Mouse (Mus musculus) hindbrain, embryonic 14.5 days (tissue): ENCODE data around the gene Map2k7. TPM values are rescaled to one million over a fixed set of nuclear protein-coding genes. Genes with fewer than 3 reads are reported as not detected.
"Not testable (repeated sequence)": the region's sequence is repeated elsewhere in the genome, so short reads cannot be mapped to it uniquely, and the experiment has no call there.

Experiments
- ATAC-seq: fragments of 200-750 bp; cut with Nextera tagmentation; 2 replicates; pipeline ENCODE4 v1.8.0; 2017; ENCODE audit warnings: moderate number of reproducible peaks, mild to moderate bottlenecking, moderate TSS enrichment, moderate library complexity; ENCODE audit not compliant: low FRiP score
- DNase-seq: peaks from one replicate; pipeline ENCODE4 v3.0.0-alpha.2; 2015; ENCODE audit warnings: low spot score
- H3K27ac ChIP-seq: fragments of 300-500 bp; sonication (generic); 2 replicates; pipeline ENCODE4 v1.5.1; 2014; ENCODE audit warnings: mild to moderate bottlenecking, moderate library complexity
- H3K27me3 ChIP-seq: fragments of 300-500 bp; sonication (generic); 2 replicates; pipeline ENCODE4 v1.6.1; 2014; ENCODE audit warnings: mild to moderate bottlenecking, low read length, mixed read lengths; ENCODE audit not compliant: control insufficient read depth, insufficient read depth
- H3K36me3 ChIP-seq: fragments of 300-500 bp; sonication (generic); replicated peaks from 2 replicates; pipeline ENCODE4 v1.6.1; 2014; ENCODE audit not compliant: control insufficient read depth, insufficient read depth
- H3K4me1 ChIP-seq: fragments of 300-500 bp; sonication (generic); replicated peaks from 2 replicates; pipeline ENCODE4 v1.6.1; 2014; ENCODE audit warnings: antibody characterized with exemption, low read length, mixed read lengths; ENCODE audit not compliant: control insufficient read depth, insufficient read depth
- H3K4me2 ChIP-seq: fragments of 300-500 bp; sonication (generic); replicated peaks from 2 replicates; pipeline ENCODE4 v1.6.1; 2014; ENCODE audit warnings: mild to moderate bottlenecking, moderate library complexity
- H3K4me3 ChIP-seq: fragments of 300-500 bp; sonication (generic); replicated peaks from 2 replicates; pipeline ENCODE4 v1.5.1; 2014; ENCODE audit warnings: mild to moderate bottlenecking, low read length
- H3K9ac ChIP-seq: fragments of 300-500 bp; sonication (generic); 2 replicates; pipeline ENCODE4 v1.6.1; 2014
- H3K9me3 ChIP-seq: fragments of 300-500 bp; sonication (generic); 2 replicates; pipeline ENCODE4 v1.6.1; 2016; ENCODE audit warnings: low read length; ENCODE audit not compliant: control insufficient read depth
- WGBS: fragments of 180-500 bp; shearing (Covaris S2); extraction: QIAGEN DNeasy Blood & Tissue Kit; methylation state at CpG from one replicate; pipeline ENCODE4 v1.1.7; 2014; 5-methylcytosine and 5-hydroxymethylcytosine counted together
- polyA plus RNA-seq: library from polyadenylated mRNA; unstranded; fragments of >200 nt; fragmentation: Nextera tagmentation; extraction: Ambion mirVana; gene quantifications from 2 replicates; pipeline ENCODE4 v1.2.1, GENCODE M21; 2014

The Map2k7 gene
- polyA plus RNA-seq, 1 experiment from 2014 or later: 19.5 TPM

GRCm38 (mm10) chr8:4255471-4255870 lies 16.9 kb downstream of the Map2k7 start:
- H3K36me3 ChIP-seq: peaks cover 38% of the 10 kb centered on the region
- not testable (repeated sequence) for H3K9me3 ChIP-seq, H3K4me2 ChIP-seq, H3K9ac ChIP-seq, H3K27me3 ChIP-seq, H3K27ac ChIP-seq, ATAC-seq, DNase-seq, H3K4me3 ChIP-seq
- H3K4me1 ChIP-seq: peaks cover 34% of the 10 kb centered on the region
- 88% methylated on average over 7 of the region's 7 CpGs for WGBS

- no peak for DNase-seq
- Histone ChIP-seq H3K27ac (peak overlapping the region; percentile 38; the same call in 1 of the 2 replicates), H3K4me1 (peaks cover 34% of the 10 kb centered on the region), H3K27me3 (no peaks in the 10 kb centered on the region), H3K4me3 (peak overlapping the region; percentile 53; the same call in 1 of the 2 replicates), H3K9me3 (no peaks in the 10 kb centered on the region), H3K36me3 (peaks cover 50% of the 10 kb centered on the region), H3K9ac (peak overlapping the region; percentile 75), H3K4me2 (peak overlapping the region; percentile 61)
- WGBS: 52% methylated on average over 4 of the region's 4 CpGs
- ATAC-seq: no peak
Observed at GRCm38 (mm10) chr8:4256911-4257310, 18.4 kb downstream of the Map2k7 start.

GRCm38 (mm10) chr8:4257350-4257749 lies 18.8 kb downstream of the Map2k7 start:
- Histone ChIP-seq H3K4me2 (peak overlapping the region; percentile 61), H3K27ac (peak overlapping the region; percentile 88; the same call in 1 of the 2 replicates), H3K4me3 (peak overlapping the region; percentile 53), H3K9ac (peak overlapping the region; percentile 75), H3K27me3 (no peaks in the 10 kb centered on the region), H3K36me3 (peaks cover 55% of the 10 kb centered on the region), H3K4me1 (peaks cover 31% of the 10 kb centered on the region), H3K9me3 (no peaks in the 10 kb centered on the region)
- WGBS: 54% methylated on average over 4 of the region's 4 CpGs
- DNase-seq (no peak), ATAC-seq (no peak)

DNA sequence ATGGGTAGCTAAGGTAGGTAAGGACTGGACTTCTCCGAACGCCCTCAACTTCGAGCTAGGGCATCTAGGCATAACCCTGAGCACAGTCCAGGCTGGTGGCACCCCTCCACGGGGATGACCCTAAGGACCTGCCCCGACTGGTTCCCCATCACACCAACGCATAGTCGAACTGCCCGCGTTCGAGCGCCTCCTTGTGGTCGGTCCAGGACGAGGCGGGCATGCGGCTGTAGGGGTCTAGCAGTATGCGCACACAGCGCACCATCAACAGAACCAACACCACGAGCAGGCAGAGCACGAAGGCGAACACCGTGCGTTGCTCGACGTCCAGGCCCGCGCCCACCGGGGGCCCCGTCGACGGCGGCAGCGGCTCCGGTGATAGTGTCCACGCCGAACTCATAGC lies 19.7 kb downstream of the Map2k7 start:
- peak overlapping the region; percentile 53 for H3K4me3 ChIP-seq
- 2% methylated on average over 35 of the region's 35 CpGs for WGBS
- peak; percentile 60 for ATAC-seq
- peak overlapping the region; percentile 88 for H3K27ac ChIP-seq
- peaks cover 27% of the 10 kb centered on the region for H3K4me1 ChIP-seq
- peak; percentile 89 for DNase-seq
- peaks cover 64% of the 10 kb centered on the region for H3K36me3 ChIP-seq
- H3K4me2 ChIP-seq: peak overlapping the region; percentile 61
- H3K9ac ChIP-seq: peak overlapping the region; percentile 75
- H3K27me3 ChIP-seq: no peaks in the 10 kb centered on the region
- no peaks in the 10 kb centered on the region for H3K9me3 ChIP-seq

GRCm38 (mm10) chr8:4258678-4259077 lies 20.1 kb downstream of the Map2k7 start:
- Histone ChIP-seq H3K27me3 (no peaks in the 10 kb centered on the region), H3K4me3 (peak overlapping the region; percentile 53), H3K27ac (peak overlapping the region; percentile 88), H3K9me3 (no peaks in the 10 kb centered on the region), H3K4me2 (peak overlapping the region; percentile 61), H3K9ac (peak overlapping the region; percentile 75), H3K4me1 (peaks cover 25% of the 10 kb centered on the region), H3K36me3 (peaks cover 68% of the 10 kb centered on the region)
- DNase-seq: no peak
- ATAC-seq: peak; percentile 76
- under 1% methylated on average over 32 of the region's 32 CpGs for WGBS

DNA sequence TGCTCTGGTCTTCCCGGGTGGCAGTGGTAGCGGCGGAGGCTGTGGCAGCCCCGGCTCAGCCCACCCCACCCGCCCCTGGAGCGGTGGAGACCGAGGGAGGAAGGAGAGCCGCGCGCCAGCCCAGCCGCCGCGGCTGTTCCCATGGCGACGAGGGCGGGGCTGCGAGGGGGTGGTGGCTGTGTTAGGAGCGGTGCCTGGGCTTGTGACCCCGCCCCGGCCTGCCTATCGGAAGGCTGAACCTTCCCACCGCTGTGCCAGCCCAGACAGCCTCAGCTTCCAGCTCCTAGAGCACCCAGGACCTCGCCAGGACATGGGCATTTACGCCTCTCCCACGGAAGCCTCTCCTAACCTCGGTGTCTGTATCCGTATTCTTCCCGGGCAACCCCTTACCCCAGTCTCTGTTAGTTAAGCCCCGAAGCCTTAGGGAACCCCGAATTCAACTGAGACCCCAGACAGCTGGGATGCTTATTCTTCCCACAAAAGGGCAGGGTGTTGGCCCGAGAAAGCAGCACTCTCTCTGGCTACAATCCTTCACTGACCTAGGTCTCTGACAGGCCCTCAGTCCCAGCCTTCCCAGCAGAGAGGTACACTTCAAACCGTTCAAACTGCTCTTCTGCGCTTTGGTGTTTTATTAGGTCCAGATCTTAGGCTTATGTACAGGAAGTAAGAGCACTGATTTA lies 20.7 kb downstream of the Map2k7 start, which contains the start of gene Ctxn1:
TSS of gene Ctxn1 (minus strand) at position 150 of the 680 bp plus-strand sequence.
- Histone ChIP-seq H3K9ac (peak within 1 kb of the TSS; percentile 75), H3K4me1 (peaks cover 19% of the 10 kb centered on the region), H3K27me3 (no peaks in the 10 kb centered on the region), H3K27ac (peak within 1 kb of the TSS; percentile 88), H3K9me3 (no peaks in the 10 kb centered on the region), H3K4me2 (peak within 1 kb of the TSS; percentile 61), H3K36me3 (peaks cover 74% of the 10 kb centered on the region), H3K4me3 (peak within 1 kb of the TSS; percentile 53)
- DNase-seq (peak; percentile 91), ATAC-seq (peak; percentile 88)
- WGBS: 7% methylated on average over 28 of the region's 33 CpGs

DNA sequence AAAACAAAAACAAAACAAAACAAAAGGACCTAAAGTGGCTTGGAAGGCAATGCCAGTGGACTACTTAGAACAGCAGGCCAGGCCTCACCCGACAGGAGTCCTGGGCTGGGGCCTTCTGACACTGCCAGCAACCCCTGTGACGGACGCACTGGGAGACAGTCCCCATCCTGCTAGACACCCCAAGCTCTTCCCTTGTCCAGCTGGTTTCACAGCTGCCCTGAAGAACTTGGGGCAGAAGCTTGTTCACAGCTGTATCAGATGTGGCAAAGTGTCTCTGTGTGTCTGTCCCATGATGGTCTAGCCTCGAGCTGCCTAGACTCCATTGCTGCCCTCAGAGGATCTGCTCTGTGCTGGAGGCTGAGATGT lies 21.2 kb downstream of the Map2k7 start:
- peak overlapping the region; percentile 75 for H3K9ac ChIP-seq
- 91% methylated on average over 4 of the region's 4 CpGs for WGBS
- H3K36me3 ChIP-seq: peaks cover 73% of the 10 kb centered on the region
- peak overlapping the region; percentile 53; the same call in 1 of the 2 replicates for H3K4me3 ChIP-seq
- H3K9me3 ChIP-seq: no peaks in the 10 kb centered on the region
- peak overlapping the region; percentile 61 for H3K4me2 ChIP-seq
- no peaks in the 10 kb centered on the region for H3K27me3 ChIP-seq
- ATAC-seq (no peak), DNase-seq (no peak)
- peaks cover 16% of the 10 kb centered on the region for H3K4me1 ChIP-seq
- H3K27ac ChIP-seq: peak overlapping the region; percentile 88

DNA sequence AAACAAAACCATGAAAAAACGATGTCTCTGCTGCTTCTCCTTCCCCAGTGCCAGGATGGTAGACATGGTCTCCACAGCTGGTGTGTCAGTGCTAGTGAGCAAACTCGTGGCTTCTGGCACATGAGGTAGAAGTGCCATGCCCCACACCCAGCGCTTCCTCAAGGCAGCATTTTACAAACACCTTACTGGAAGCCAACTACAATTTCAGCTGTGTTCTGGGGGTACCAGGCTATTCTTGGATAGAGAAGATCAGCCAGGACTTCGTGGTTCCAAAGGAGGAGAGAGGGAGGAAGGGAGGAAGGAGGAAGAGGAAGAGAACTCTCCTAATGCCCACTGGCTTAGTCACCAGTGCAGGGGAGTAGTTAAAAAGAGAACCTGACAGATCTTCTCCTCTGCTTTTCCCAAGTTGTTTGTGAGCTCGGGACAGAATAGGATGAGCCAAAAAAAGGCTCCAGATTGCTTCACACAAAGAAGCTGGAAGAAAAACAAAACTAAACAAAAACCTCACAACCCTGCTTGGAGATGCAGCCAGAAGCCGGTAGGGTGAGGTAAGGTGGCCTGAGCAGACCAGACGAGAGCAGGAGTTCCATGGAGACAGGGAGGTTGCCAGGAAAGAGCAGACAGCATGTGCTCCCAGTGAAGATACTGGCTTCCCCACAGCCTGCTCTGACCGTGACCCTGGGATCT lies 24.7 kb downstream of the Map2k7 start:
- ATAC-seq: no peak
- Histone ChIP-seq H3K9me3 (no peaks in the 10 kb centered on the region), H3K36me3 (peaks cover 84% of the 10 kb centered on the region), H3K4me3 (no peak overlapping the region), H3K4me2 (no peak overlapping the region), H3K27ac (no peak overlapping the region), H3K4me1 (no peaks in the 10 kb centered on the region; the same call in 1 of the 2 replicates), H3K9ac (no peak overlapping the region), H3K27me3 (no peaks in the 10 kb centered on the region)
- WGBS: 91% methylated on average over 8 of the region's 8 CpGs
- no peak for DNase-seq

GRCm38 (mm10) chr8:4265160-4265914 lies 26.8 kb downstream of the Map2k7 start:
- Histone ChIP-seq H3K27ac (no peak overlapping the region), H3K36me3 (peaks cover 98% of the 10 kb centered on the region), H3K27me3 (no peaks in the 10 kb centered on the region), H3K4me1 (no peaks in the 10 kb centered on the region), H3K9ac (no peak overlapping the region), H3K4me3 (no peak overlapping the region), H3K4me2 (no peak overlapping the region), H3K9me3 (no peaks in the 10 kb centered on the region)
- no peak for DNase-seq
- WGBS: 95% methylated on average over 15 of the region's 15 CpGs
- ATAC-seq: no peak
